In genomic region chr8:117673430-117673830, GRCm38 (mm10) we compare ENCODE assay signal across 8 mouse cellular contexts. TPM values are rescaled to one million over a fixed set of nuclear protein-coding genes. Genes with fewer than 3 reads are reported as not detected.
DNase-seq lines count a peak whose midpoint lies in the region; ATAC-seq lines count a peak whose summit lies in the region.

TSS of gene Sdr42e1 (minus strand) at chr8:117673689.

- H3K4me1 ChIP-seq in hindbrain, embryonic 16.5 days (ENCODE audit: control insufficient read depth, insufficient read depth, low read depth, low read length): no peaks in the 10 kb centered on the region; the same call in 1 of the 2 replicates

- peak; percentile 33 to 58 for DNase-seq in CD8-positive naive resting alpha-beta T cell, adult 2 months (ENCODE audit: low read depth in 2 of 2, low spot score in 2 of 2)
- DNase-seq in brain, adult 2 months (ENCODE audit: low read depth, low spot score): peak; percentile 66
- peak; percentile 13 to 36 for DNase-seq in frontal cortex, postnatal 25 days (ENCODE audit: low spot score in 2 of 2)
- peak; percentile 44 to 54 for DNase-seq in layer of hippocampus, postnatal 36 days
- DNase-seq in lung, postnatal 36 days: peak; percentile 66
- peak; percentile 33 for DNase-seq in retina, adult 2 months (ENCODE audit: low read depth, low spot score)
- DNase-seq in thymus, postnatal 10 days (ENCODE audit: low spot score in 2 of 2): peak; percentile 16 to 60

- peak within 1 kb of the TSS; percentile 67 for H3K9ac ChIP-seq in hindbrain, embryonic 16.5 days (ENCODE audit: low read depth, low read length)

- H3K9me3 ChIP-seq in hindbrain, embryonic 16.5 days (ENCODE audit: control insufficient read depth, low read length): no peaks in the 10 kb centered on the region

- H3K36me3 ChIP-seq in hindbrain, embryonic 16.5 days (ENCODE audit: control insufficient read depth, insufficient read depth, low read length): no peaks in the 10 kb centered on the region

- peak within 1 kb of the TSS; percentile 68 for H3K4me2 ChIP-seq in hindbrain, embryonic 16.5 days (ENCODE audit: low read length)

- ATAC-seq in hindbrain, embryonic 16.5 days: no peak

- peak within 1 kb of the TSS; percentile 47 for H3K4me3 ChIP-seq in hindbrain, embryonic 16.5 days (ENCODE audit: low read length)

- no peak within 1 kb of the TSS for H3K27ac ChIP-seq in hindbrain, embryonic 16.5 days (ENCODE audit: low read depth, low read length)

- WGBS in hindbrain, embryonic 16.5 days: 15% methylated on average over 17 of the region's 17 CpGs

- H3K27me3 ChIP-seq in hindbrain, embryonic 16.5 days (replicated peaks; ENCODE audit: control insufficient read depth, insufficient read depth, low read length): no peaks in the 10 kb centered on the region

RNA-seq across cellular contexts. Expression of gene Sdr42e1, which starts in this region (rescaled TPM):
- 2.3 and 2.9 TPM in 2 replicates for polyA plus RNA-seq in hindbrain, embryonic 16.5 days (2015; fragmentation: Nextera tagmentation; extraction: Ambion mirVana)
- total RNA-seq in layer of hippocampus, postnatal 36 days (2021): 1 to 10 TPM; 4.1 to 4.2 TPM
